Comparison of ENCODE assay signal across 24 mouse cellular contexts in the genomic region with DNA sequence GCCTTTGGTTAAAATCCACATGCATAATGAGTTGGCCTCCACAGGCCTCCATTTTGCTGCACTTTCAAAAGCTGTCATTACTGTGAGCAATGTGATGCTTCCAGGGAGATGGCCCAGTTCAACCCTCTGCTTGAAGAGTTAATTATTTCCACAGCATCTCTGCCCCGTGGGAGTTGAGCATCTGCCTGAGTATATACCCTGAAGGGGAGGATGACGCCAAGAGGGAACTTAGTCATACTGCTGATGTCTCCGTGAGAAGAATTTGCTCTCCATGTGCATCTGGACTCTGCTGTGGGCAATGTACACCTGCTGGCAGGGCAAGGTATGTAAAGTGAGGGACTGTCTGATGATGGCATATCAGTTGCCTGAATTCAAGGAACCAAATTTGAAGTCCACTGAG.
DNase-seq lines count a peak whose midpoint lies in the region; ATAC-seq lines count a peak whose summit lies in the region.
"Had no signal": no experiment of that assay in that cellular context is flagged by ENCODE, and none has a peak within 500 bp of the region (broad histone marks: within the 10 kb centered on the region; RNA-seq: fewer than 3 reads in every experiment).

No protein-coding gene starts in this region.

- no peaks in the 10 kb centered on the region for H3K27me3 ChIP-seq in forebrain, embryonic 14.5 days (replicated peaks; ENCODE audit: control insufficient read depth, insufficient read depth, low read length)
- H3K27me3 ChIP-seq: heart, embryonic 13.5 days; hindbrain, embryonic 12.5 days; kidney, embryonic 15.5 days; liver, embryonic 13.5 days; neural tube, embryonic 15.5 days had no signal

- H3K4me2 ChIP-seq in forebrain, embryonic 14.5 days (ENCODE audit: low read length), result no peak overlapping the region
- H3K4me2 ChIP-seq: heart, embryonic 13.5 days; hindbrain, embryonic 12.5 days; kidney, embryonic 15.5 days; liver, embryonic 13.5 days; midbrain, embryonic 11.5 days; neural tube, embryonic 15.5 days had no signal

- no peaks in the 10 kb centered on the region for H3K9me3 ChIP-seq in forebrain, embryonic 14.5 days (replicated peaks; ENCODE audit: control insufficient read depth, low read length)
- H3K9me3 ChIP-seq: forebrain, embryonic 10.5 days; heart, embryonic 13.5 days; hindbrain, embryonic 12.5 days; kidney, embryonic 15.5 days; liver, embryonic 13.5 days; neural tube, embryonic 15.5 days had no signal

- H3K27ac ChIP-seq in forebrain, embryonic 14.5 days (ENCODE audit: low read depth, low read length), result no peak overlapping the region
- H3K27ac ChIP-seq: forebrain, embryonic 10.5 days; heart, embryonic 13.5 days; hindbrain, embryonic 12.5 days; kidney, embryonic 15.5 days; liver, embryonic 13.5 days; neural tube, embryonic 15.5 days; stomach, postnatal 0 days had no signal

- peak; percentile 13 to 55 for DNase-seq in frontal cortex, adult 2 months (ENCODE audit: extremely low spot score in 1 of 2, low spot score in 1 of 2)
- no peak for DNase-seq in frontal cortex, postnatal 10 days (ENCODE audit: low spot score in 2 of 2)
- peak; percentile 4 for DNase-seq in left cerebral cortex, adult 11 months (ENCODE audit: low spot score)
- DNase-seq in left cerebral cortex, postnatal 10 days (ENCODE audit: extremely low spot score in 1 of 2, low spot score in 2 of 2), result no peak
- DNase-seq in brain, adult 2 months (ENCODE audit: low read depth, low spot score), result peak; percentile 87
- DNase-seq in left cerebral cortex, postnatal 36 days (ENCODE audit: low spot score in 2 of 2), result peak; percentile 15 to 36
- DNase-seq in forebrain, embryonic 14.5 days (ENCODE audit: low spot score), result no peak
- DNase-seq: adrenal gland, postnatal 14 days; cerebellum, adult 8-10 months; gastrocnemius, postnatal 14 days; heart, adult 18-20 months; kidney, adult 11 months; kidney, postnatal 36 days; liver, embryonic 13.5 days; lung, adult 2 months; lung, postnatal 14 days had no signal

- H3K4me3 ChIP-seq in forebrain, embryonic 14.5 days (ENCODE audit: low read depth, low read length), result no peak overlapping the region
- H3K4me3 ChIP-seq: forebrain, embryonic 10.5 days; heart, embryonic 13.5 days; hindbrain, embryonic 12.5 days; kidney, embryonic 15.5 days; liver, embryonic 13.5 days; neural tube, embryonic 15.5 days had no signal

- H3K9ac ChIP-seq in forebrain, embryonic 14.5 days (ENCODE audit: low read length), result no peak overlapping the region
- H3K9ac ChIP-seq: heart, embryonic 13.5 days; hindbrain, embryonic 12.5 days; kidney, embryonic 15.5 days; liver, embryonic 13.5 days; neural tube, embryonic 15.5 days had no signal

- H3K4me1 ChIP-seq in forebrain, embryonic 14.5 days (ENCODE audit: control insufficient read depth, insufficient read depth, low read length), result no peaks in the 10 kb centered on the region
- H3K4me1 ChIP-seq: forebrain, embryonic 10.5 days; heart, embryonic 13.5 days; hindbrain, embryonic 12.5 days; kidney, embryonic 15.5 days; liver, embryonic 13.5 days; neural tube, embryonic 15.5 days had no signal

- 80% methylated on average over 3 of the region's 3 CpGs for WGBS in forebrain, embryonic 14.5 days

- ATAC-seq in forebrain, embryonic 14.5 days, result no peak
- ATAC-seq: CD4-positive, CD25-positive, alpha-beta regulatory T cell, adult 4 months had no signal

- H3K36me3 ChIP-seq in forebrain, embryonic 14.5 days (ENCODE audit: control insufficient read depth, insufficient read depth, low read length), result no peaks in the 10 kb centered on the region
- H3K36me3 ChIP-seq: forebrain, embryonic 10.5 days; heart, embryonic 13.5 days; hindbrain, embryonic 12.5 days; kidney, embryonic 15.5 days; liver, embryonic 13.5 days; neural tube, embryonic 15.5 days had no signal

- intact Hi-C loops in left cerebral cortex, postnatal 10 days (cut with DNase I), result no loop called here
- intact Hi-C loops in left cerebral cortex, postnatal 36 days (cut with DNase I), result no loop called here

Comparison
In these comparisons a context has a peak if more than half of its experiments do, and no peak if none do; other contexts are left out.
1. DNase-seq: peak in frontal cortex, adult 2 months (2 of 2), left cerebral cortex, adult 11 months (single experiment), brain, adult 2 months (single experiment) and left cerebral cortex, postnatal 36 days (2 of 2); none in frontal cortex, postnatal 10 days (0 of 2), left cerebral cortex, postnatal 10 days (0 of 2) and forebrain, embryonic 14.5 days (single experiment).